Mouse (Mus musculus): ENCODE results near the gene Ltb.

The Ltb gene

GRCm38 (mm10) chr17:35165451-35166155 lies 28.6 kb upstream of the Ltb start:
- no peak for DNase-seq (ENCODE audit: low spot score in 2 of 2)

GRCm38 (mm10) chr17:35166352-35167035 lies 27.7 kb upstream of the Ltb start:
- peak in 1 of 2 experiments; percentile 71 for DNase-seq (ENCODE audit: low spot score in 2 of 2)

GRCm38 (mm10) chr17:35167794-35168193 lies 26.4 kb upstream of the Ltb start:
- DNase-seq (ENCODE audit: low spot score in 2 of 2): peak in 1 of 2 experiments; percentile 56

GRCm38 (mm10) chr17:35168541-35169207 lies 25.6 kb upstream of the Ltb start:
- no peak for DNase-seq (ENCODE audit: low spot score in 2 of 2)

GRCm38 (mm10) chr17:35172445-35173234 lies 21.6 kb upstream of the Ltb start:
- DNase-seq (ENCODE audit: low spot score in 2 of 2): peak; percentile 57

- no peak for DNase-seq (ENCODE audit: low spot score in 2 of 2)
Observed at GRCm38 (mm10) chr17:35173329-35173728, 20.9 kb upstream of the Ltb start.

- DNase-seq (ENCODE audit: low spot score in 2 of 2): no peak
Observed at GRCm38 (mm10) chr17:35174201-35174977, 19.9 kb upstream of the Ltb start.

- no peak for DNase-seq (ENCODE audit: low spot score in 2 of 2)
Observed at GRCm38 (mm10) chr17:35175382-35175781, 18.9 kb upstream of the Ltb start.

GRCm38 (mm10) chr17:35175968-35176367 lies 18.3 kb upstream of the Ltb start, which contains the start of gene Aif1:
Aif1 (minus strand) TSS chr17:35176068.
- no peak for DNase-seq (ENCODE audit: low spot score in 2 of 2)

- peak in 1 of 2 experiments; percentile 51 for DNase-seq (ENCODE audit: low spot score in 2 of 2)
Observed at GRCm38 (mm10) chr17:35178528-35178927, 15.7 kb upstream of the Ltb start.

- no peak for DNase-seq (ENCODE audit: low spot score in 2 of 2)
Observed at GRCm38 (mm10) chr17:35180093-35180492, 14.1 kb upstream of the Ltb start.

GRCm38 (mm10) chr17:35185639-35186611 lies 8.3 kb upstream of the Ltb start:
- no peak for DNase-seq (ENCODE audit: low spot score in 2 of 2)

- no peak for DNase-seq (ENCODE audit: low spot score in 2 of 2)
Observed at GRCm38 (mm10) chr17:35186681-35187080, 7.6 kb upstream of the Ltb start.

- no peak for DNase-seq (ENCODE audit: low spot score in 2 of 2)
Observed at GRCm38 (mm10) chr17:35187345-35187744, 6.9 kb upstream of the Ltb start.

- no peak for DNase-seq (ENCODE audit: low spot score in 2 of 2)
Observed at GRCm38 (mm10) chr17:35187959-35188610, 6.2 kb upstream of the Ltb start, which contains the start of gene Lst1. Lst1 (minus strand) TSS chr17:35188439.

- no peak for DNase-seq (ENCODE audit: low spot score in 2 of 2)
Observed at GRCm38 (mm10) chr17:35189186-35189585, 5.1 kb upstream of the Ltb start.

GRCm38 (mm10) chr17:35190096-35190495 lies 4.1 kb upstream of the Ltb start:
- DNase-seq (ENCODE audit: low spot score in 2 of 2): no peak

GRCm38 (mm10) chr17:35191723-35192122 lies 2.5 kb upstream of the Ltb start:
- no peak for DNase-seq (ENCODE audit: low spot score in 2 of 2)

GRCm38 (mm10) chr17:35192924-35193323 lies 1.3 kb upstream of the Ltb start:
- DNase-seq (ENCODE audit: low spot score in 2 of 2): no peak
